Mouse (Mus musculus) forebrain, embryonic 12.5 days (tissue): ENCODE data around the gene Nomo1. TPM values are rescaled to one million over a fixed set of nuclear protein-coding genes. Genes with fewer than 3 reads are reported as not detected.

Experiments used
- ATAC-seq: fragments of 200-750 bp; cut with Nextera tagmentation; 2 replicates; pipeline ENCODE4 v1.8.0; 2017; ENCODE audit warnings: moderate TSS enrichment; ENCODE audit not compliant: low FRiP score
- H3K27ac ChIP-seq: fragments of 300-500 bp; sonication (generic); 2 replicates; pipeline ENCODE4 v1.5.1; 2016; ENCODE audit warnings: mild to moderate bottlenecking
- H3K27me3 ChIP-seq: fragments of 300-500 bp; sonication (generic); 2 replicates; pipeline ENCODE4 v1.6.1; 2016; ENCODE audit warnings: mild to moderate bottlenecking
- H3K36me3 ChIP-seq: fragments of 300-500 bp; sonication (generic); replicated peaks from 2 replicates; pipeline ENCODE4 v1.6.1; 2016; ENCODE audit warnings: mild to moderate bottlenecking
- H3K4me1 ChIP-seq: fragments of 300-500 bp; sonication (generic); 2 replicates; pipeline ENCODE4 v1.6.1; 2016
- H3K4me2 ChIP-seq: fragments of 300-500 bp; sonication (generic); 2 replicates; pipeline ENCODE4 v1.6.1; 2016; ENCODE audit warnings: mild to moderate bottlenecking, moderate library complexity
- H3K4me3 ChIP-seq: fragments of 300-500 bp; sonication (generic); replicated peaks from 2 replicates; pipeline ENCODE4 v1.5.1; 2016; ENCODE audit warnings: mild to moderate bottlenecking
- H3K9ac ChIP-seq: fragments of 300-500 bp; sonication (generic); 2 replicates; pipeline ENCODE4 v1.6.1; 2016; ENCODE audit warnings: mild to moderate bottlenecking
- H3K9me3 ChIP-seq: fragments of 300-500 bp; sonication (generic); 2 replicates; pipeline ENCODE4 v1.6.1; 2016
- WGBS: fragments of 180-500 bp; shearing (Covaris S2); methylation state at CpG from one replicate; pipeline ENCODE4 v1.1.7; 2016; 5-methylcytosine and 5-hydroxymethylcytosine counted together
- polyA plus RNA-seq: library from polyadenylated mRNA; unstranded; fragments of >200 nt; fragmentation: Nextera tagmentation; extraction: Ambion mirVana; gene quantifications from 2 replicates; pipeline ENCODE4 v1.2.1, GENCODE M21; 2016

Gene Nomo1
- polyA plus RNA-seq, 1 experiment from 2014 or later: 33.2 TPM

DNA sequence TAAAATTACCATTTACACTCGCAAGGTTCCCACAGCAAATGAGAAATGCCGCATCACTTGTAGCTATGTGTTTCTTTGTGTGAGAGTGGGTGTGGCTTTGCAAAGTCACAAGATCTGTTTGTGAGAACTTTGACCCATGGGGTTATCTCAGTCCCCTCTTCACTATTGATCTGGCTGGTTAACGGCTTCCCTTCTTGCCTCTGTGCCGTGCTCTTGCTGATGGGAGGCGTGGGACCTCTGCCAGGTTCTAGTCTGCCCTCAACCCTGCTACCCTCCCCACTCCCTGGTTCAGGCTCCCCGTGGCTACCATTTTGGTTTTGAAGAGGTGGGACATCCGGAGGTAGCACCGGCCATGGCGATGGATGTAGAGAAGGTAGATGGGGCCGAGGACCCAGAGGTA is 4.8 kb upstream of the Nomo1 start:
- H3K4me3 ChIP-seq: no peak overlapping the region
- no peak overlapping the region for H3K4me2 ChIP-seq
- no peak overlapping the region for H3K27ac ChIP-seq
- no peaks in the 10 kb centered on the region for H3K36me3 ChIP-seq
- no peaks in the 10 kb centered on the region for H3K9me3 ChIP-seq
- peaks cover 4% of the 10 kb centered on the region; the same call in 1 of the 2 replicates for H3K4me1 ChIP-seq
- no peak overlapping the region for H3K9ac ChIP-seq
- no peak for ATAC-seq
- WGBS: 92% methylated on average over 10 of the region's 10 CpGs
- H3K27me3 ChIP-seq: peaks cover 11% of the 10 kb centered on the region; the same call in 1 of the 2 replicates

DNA sequence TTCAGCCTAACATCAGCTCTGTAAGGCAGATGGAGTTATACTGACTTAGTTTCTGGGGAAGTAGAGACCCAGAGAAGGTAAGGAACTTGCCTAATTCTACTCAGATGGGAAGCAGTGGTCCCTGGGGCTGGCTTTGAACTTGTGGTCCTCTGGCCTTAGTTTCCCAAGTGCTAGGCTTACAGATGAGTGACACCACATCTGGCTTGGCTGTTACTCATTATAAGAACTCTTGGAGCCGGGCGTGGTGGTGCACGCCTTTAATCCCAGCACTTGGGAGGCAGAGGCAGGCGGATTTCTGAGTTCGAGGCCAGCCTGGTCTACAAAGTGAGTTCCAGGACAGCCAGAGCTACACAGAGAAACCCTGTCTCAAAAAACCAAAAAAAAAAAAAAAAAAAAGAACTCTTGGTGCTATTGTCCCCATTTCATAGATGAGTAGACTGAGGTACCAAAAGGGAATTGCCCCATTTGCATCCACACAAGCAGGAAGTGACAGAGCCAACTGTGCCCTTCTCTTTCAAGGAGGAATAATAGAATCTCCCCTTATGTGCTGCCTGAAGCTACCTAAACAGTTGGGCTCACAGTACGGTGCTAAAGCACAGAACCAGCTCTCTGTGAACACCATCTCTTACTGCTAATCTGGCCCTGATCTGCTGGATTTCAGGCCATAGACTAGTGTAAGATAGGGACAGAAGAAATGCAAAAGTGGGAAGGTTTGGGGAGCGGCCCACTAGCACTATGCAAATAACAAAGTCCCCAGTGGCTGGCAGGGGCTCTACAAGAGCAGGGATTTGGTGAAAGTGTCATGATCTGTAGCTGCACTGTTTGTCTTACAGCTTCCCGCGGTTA is 4.0 kb upstream of the Nomo1 start:
- Histone ChIP-seq H3K27ac (no peak overlapping the region), H3K9me3 (no peaks in the 10 kb centered on the region), H3K36me3 (no peaks in the 10 kb centered on the region), H3K27me3 (peaks cover 11% of the 10 kb centered on the region; the same call in 1 of the 2 replicates), H3K9ac (no peak overlapping the region), H3K4me3 (no peak overlapping the region), H3K4me2 (no peak overlapping the region), H3K4me1 (peaks cover 9% of the 10 kb centered on the region)
- ATAC-seq: no peak
- 64% methylated on average over 8 of the region's 9 CpGs for WGBS

DNA sequence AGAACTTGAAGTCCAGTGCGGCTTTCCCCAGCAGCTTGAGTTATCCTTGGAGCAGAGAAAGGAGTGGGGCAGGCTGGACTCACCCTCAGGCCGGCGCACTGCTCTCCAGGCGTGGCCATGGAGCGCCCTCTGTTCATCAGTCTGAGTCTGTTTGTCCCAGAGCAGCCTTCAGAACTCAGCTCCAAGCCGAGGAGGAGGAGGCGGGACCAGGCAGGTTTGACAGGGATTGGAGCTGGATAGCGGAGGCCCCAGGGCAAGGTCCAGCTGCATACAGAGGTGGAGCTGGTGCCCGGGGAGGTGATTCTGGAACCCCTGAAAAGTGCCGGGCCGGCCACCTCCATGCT is 3.4 kb upstream of the Nomo1 start, which contains the start of gene Abcc6:
TSS of gene Abcc6 (minus strand) at position 158 of the 344 bp plus-strand sequence.
- Histone ChIP-seq H3K36me3 (no peaks in the 10 kb centered on the region), H3K27ac (no peak within 1 kb of the TSS), H3K4me2 (no peak within 1 kb of the TSS), H3K27me3 (peaks cover 11% of the 10 kb centered on the region; the same call in 1 of the 2 replicates), H3K4me3 (no peak within 1 kb of the TSS), H3K9ac (no peak within 1 kb of the TSS), H3K9me3 (no peaks in the 10 kb centered on the region), H3K4me1 (peaks cover 15% of the 10 kb centered on the region)
- WGBS: 11% methylated on average over 11 of the region's 11 CpGs
- no peak for ATAC-seq

DNA sequence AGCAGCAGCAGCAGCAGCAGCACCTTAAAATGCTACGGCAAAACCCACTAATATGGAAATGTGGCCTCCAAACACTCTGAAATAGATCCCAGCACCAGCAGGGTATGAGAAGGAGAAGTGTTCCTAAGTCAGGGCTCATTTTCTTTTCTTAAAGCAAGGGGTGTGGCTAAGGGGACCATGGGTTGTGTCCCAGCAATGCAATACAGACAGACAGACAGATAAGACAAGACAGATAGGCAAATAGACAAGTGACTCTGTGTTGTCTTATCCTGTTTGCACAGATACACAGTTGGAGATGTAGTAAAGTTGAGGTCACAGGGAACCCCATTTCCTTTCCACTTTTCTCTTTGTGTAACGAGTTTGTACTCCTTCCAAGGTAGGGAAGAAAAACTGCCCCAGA is 2.4 kb upstream of the Nomo1 start:
- WGBS: 87% methylated on average over 2 of the region's 2 CpGs
- ATAC-seq: no peak
- H3K4me2 ChIP-seq: no peak overlapping the region

DNA sequence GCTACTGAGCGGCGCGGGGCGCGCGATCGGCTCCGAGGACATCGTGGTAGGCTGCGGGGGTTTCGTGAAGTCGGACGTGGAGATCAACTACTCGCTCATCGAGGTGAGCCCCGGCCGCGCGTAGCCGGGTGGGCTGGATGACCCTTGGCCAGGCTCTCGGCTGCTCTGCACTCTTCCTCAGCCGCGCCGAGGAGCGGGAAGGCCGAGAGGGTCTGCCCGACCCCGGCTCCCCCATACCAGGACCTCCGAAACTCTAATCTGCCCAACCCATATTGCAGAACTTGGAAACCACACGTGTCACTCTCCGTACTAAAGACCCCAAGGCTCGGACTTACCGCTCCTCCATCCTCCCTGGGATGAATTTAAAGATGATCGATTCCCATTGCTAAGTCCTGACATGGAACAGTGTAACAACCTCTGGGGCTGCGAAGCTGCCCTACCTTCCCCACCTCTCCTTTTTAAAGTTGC is 406 bp downstream of the Nomo1 start:
- Histone ChIP-seq H3K27ac (no peak overlapping the region), H3K9ac (peak overlapping the region; percentile 83), H3K9me3 (no peaks in the 10 kb centered on the region), H3K4me3 (peak overlapping the region; percentile 85), H3K27me3 (peaks cover 11% of the 10 kb centered on the region; the same call in 1 of the 2 replicates), H3K36me3 (peaks cover 13% of the 10 kb centered on the region), H3K4me1 (peaks cover 22% of the 10 kb centered on the region), H3K4me2 (peak overlapping the region; percentile 78)
- ATAC-seq: peak; percentile 70; the same call in 1 of the 2 replicates
- WGBS: under 1% methylated on average over 31 of the region's 35 CpGs

More for the DNA sequence above, 2.4 kb upstream of the Nomo1 start:
- no peak overlapping the region for H3K4me3 ChIP-seq
- H3K9me3 ChIP-seq: no peaks in the 10 kb centered on the region
- peaks cover 22% of the 10 kb centered on the region for H3K4me1 ChIP-seq
- no peak overlapping the region for H3K9ac ChIP-seq
- H3K27ac ChIP-seq: no peak overlapping the region
- peaks cover 11% of the 10 kb centered on the region; the same call in 1 of the 2 replicates for H3K27me3 ChIP-seq
- no peaks in the 10 kb centered on the region for H3K36me3 ChIP-seq

DNA sequence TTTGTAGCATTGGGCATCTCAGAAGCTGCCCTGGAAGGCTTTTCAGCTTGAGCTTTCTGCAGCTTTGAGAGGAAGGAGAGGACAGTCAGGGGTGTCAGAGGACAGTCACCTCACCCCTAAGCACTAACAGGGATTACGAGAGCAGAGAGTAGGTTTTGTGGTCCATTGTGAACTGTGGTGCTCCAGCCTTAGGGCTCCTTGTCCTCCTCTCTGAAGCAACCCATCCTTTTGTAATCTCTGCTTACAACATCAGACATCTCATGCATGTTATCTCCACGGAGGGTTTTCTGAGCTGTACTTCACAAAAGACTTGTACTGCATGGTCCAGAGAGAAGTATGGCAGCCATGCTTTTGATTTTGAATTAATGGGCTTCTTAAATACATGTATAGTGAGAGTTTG is 1.5 kb downstream of the Nomo1 start:
- Histone ChIP-seq H3K4me2 (peak overlapping the region; percentile 78), H3K9me3 (no peaks in the 10 kb centered on the region), H3K4me1 (peaks cover 21% of the 10 kb centered on the region), H3K36me3 (peaks cover 16% of the 10 kb centered on the region), H3K27me3 (peaks cover 6% of the 10 kb centered on the region; the same call in 1 of the 2 replicates), H3K4me3 (peak overlapping the region; percentile 85; the same call in 1 of the 2 replicates), H3K27ac (no peak overlapping the region), H3K9ac (peak overlapping the region; percentile 83)
- 78% methylated on average over 2 of the region's 2 CpGs for WGBS
- no peak for ATAC-seq

DNA sequence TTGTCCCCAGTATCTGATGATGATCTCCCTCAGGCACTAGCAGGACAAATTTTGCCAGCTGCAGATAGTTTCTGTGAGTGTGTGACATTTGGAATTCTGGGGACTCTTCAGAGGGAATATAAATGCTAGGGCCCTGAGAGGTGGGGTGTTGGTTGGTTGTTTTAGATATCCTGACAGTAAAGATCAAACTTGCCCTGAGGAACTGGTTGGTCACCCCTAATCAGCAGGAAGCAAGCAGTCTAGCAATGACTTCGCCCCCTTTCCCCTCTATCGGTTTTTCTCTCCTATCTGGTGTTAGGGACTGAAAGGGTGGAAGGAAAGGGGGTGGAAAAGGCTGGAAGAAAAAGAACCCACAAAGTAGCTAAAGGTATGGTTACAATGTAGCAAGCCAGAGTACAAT is 2.0 kb downstream of the Nomo1 start:
- Histone ChIP-seq H3K36me3 (peaks cover 20% of the 10 kb centered on the region), H3K4me3 (no peak overlapping the region), H3K4me1 (peaks cover 18% of the 10 kb centered on the region), H3K9ac (no peak overlapping the region), H3K27ac (no peak overlapping the region), H3K27me3 (peaks cover 3% of the 10 kb centered on the region; the same call in 1 of the 2 replicates), H3K9me3 (no peaks in the 10 kb centered on the region), H3K4me2 (no peak overlapping the region)
- WGBS: 72% methylated on average over 2 of the region's 2 CpGs
- no peak for ATAC-seq

DNA sequence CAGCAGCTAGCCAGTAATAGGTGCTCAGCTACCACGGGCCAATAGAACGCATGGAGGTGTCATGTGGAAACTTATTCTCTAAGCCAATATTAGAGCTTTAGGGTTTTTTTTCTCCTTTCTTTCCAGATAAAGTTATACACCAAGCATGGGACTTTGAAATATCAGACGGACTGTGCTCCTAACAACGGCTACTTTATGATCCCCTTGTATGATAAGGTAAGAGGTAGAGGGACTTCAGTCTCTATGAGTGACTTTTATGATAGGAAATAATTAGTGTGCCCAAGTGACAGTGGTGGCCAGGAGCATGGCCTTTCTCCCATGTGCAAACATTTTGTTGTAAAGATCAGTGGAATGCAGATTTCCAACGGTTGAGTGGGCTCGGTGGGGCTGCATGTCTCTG is 3.9 kb downstream of the Nomo1 start:
- Histone ChIP-seq H3K36me3 (peaks cover 39% of the 10 kb centered on the region), H3K27ac (no peak overlapping the region), H3K9ac (no peak overlapping the region), H3K4me2 (no peak overlapping the region), H3K9me3 (no peaks in the 10 kb centered on the region), H3K4me1 (peaks cover 18% of the 10 kb centered on the region), H3K4me3 (no peak overlapping the region), H3K27me3 (no peaks in the 10 kb centered on the region)
- 92% methylated on average over 6 of the region's 6 CpGs for WGBS
- ATAC-seq: no peak

DNA sequence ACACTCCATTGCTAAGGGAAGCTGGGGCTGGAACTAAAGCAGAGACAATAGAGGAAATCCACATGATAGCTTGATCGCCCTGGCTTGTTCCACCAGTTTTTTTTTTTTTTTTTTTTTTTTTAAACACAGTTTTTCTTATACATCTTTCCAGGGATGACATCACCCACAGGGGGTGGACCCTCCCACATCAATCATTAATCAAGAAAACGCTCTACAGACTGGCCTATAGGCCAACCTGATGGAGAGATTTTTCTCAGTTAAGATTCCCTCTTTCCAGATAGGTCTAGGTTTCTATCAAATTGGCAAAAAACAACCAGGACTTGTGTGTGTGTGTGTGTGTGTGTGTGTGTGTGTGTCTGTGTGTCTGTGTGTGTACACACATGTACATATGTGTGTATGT is 6.4 kb downstream of the Nomo1 start:
- Histone ChIP-seq H3K9me3 (no peaks in the 10 kb centered on the region), H3K36me3 (peaks cover 63% of the 10 kb centered on the region), H3K4me3 (no peak overlapping the region), H3K27me3 (no peaks in the 10 kb centered on the region), H3K4me1 (peaks cover 9% of the 10 kb centered on the region), H3K4me2 (no peak overlapping the region), H3K9ac (no peak overlapping the region), H3K27ac (no peak overlapping the region)
- ATAC-seq: no peak
- WGBS: 78% methylated on average over 2 of the region's 2 CpGs

DNA sequence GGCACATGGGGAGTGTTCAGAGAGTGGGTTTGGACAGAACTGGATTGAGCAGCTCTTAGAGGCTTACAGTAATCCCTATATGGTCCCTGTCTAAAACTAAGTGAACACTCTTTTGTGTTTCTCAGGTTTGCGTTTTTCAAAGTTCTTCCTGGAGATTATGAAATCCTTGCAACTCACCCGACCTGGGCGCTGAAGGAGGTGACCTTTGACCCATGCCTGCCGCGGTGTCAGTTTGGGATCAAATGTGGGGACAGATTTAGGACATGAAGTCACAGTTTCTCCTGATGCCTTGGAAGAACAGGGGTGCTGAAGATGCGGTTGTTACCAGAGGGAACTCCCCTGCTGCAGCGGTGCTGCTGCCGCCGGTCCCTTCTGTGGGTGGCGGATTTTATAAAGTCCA is 10.6 kb downstream of the Nomo1 start:
- Histone ChIP-seq H3K4me3 (no peak overlapping the region), H3K4me1 (no peaks in the 10 kb centered on the region), H3K9ac (no peak overlapping the region), H3K27ac (no peak overlapping the region), H3K9me3 (no peaks in the 10 kb centered on the region), H3K36me3 (peaks cover 82% of the 10 kb centered on the region), H3K4me2 (no peak overlapping the region), H3K27me3 (no peaks in the 10 kb centered on the region)
- no peak for ATAC-seq
- 95% methylated on average over 10 of the region's 10 CpGs for WGBS

DNA sequence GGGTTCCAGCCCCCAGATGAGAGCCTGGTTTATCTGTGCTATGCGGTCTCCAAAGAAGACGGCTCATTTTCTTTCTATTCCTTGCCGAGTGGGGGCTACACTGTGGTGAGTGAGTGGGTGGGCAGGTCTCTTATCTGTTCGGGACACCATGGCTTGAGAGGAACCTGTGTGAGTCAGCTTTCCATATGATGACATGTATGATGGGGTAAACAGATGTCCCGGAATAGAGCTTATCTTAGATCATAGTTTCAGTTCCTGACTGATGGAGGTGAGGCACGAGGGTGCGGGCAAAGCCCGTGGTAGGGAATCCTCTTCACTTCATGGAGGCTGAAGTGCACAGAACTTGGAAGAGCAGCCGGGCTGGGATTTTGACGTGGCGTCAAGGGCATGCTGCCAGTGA is 12.4 kb downstream of the Nomo1 start:
- H3K4me3 ChIP-seq: no peak overlapping the region
- no peak overlapping the region for H3K4me2 ChIP-seq
- no peak for ATAC-seq
- no peaks in the 10 kb centered on the region for H3K4me1 ChIP-seq
- H3K9me3 ChIP-seq: no peaks in the 10 kb centered on the region
- peaks cover 85% of the 10 kb centered on the region for H3K36me3 ChIP-seq
- H3K9ac ChIP-seq: no peak overlapping the region
- H3K27ac ChIP-seq: no peak overlapping the region
- WGBS: 95% methylated on average over 11 of the region's 11 CpGs
- H3K27me3 ChIP-seq: no peaks in the 10 kb centered on the region

DNA sequence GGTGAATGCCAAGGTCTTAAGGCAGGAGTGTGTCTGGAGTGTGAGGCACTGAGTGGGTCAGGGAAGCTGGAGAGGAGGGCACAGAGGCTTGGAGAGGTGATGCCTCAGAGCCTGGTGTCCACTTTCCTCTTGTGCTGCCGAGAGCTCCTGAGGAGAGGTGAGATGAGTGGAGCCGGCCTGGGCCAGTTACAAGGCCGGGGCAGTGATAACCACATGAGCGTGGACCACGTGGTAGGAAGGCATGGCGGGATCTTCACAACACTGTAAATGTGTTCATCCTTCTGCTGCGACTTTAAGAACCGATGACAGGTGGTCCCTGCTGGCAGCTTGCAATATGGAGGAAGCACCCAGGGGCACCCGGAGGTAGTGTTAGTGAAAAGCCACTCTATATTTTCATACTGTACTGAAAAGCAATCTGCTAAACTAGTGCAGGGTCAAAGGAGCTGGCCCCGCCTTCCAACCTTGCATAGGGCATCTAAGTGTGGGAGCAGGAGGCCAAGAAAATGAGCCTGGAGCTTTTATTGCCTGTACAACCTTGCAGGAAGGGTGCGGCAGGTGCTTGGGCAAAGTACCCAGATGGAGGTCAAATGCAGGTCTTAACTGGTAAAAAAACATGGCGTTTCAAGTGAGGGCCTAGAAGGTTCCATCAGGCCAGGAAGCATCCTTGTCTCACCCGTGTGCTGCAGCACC is 14.5 kb downstream of the Nomo1 start:
- WGBS: 96% methylated on average over 13 of the region's 13 CpGs
- Histone ChIP-seq H3K9ac (no peak overlapping the region), H3K36me3 (peaks cover 78% of the 10 kb centered on the region), H3K4me1 (no peaks in the 10 kb centered on the region), H3K27me3 (no peaks in the 10 kb centered on the region), H3K4me2 (no peak overlapping the region), H3K9me3 (no peaks in the 10 kb centered on the region), H3K27ac (no peak overlapping the region), H3K4me3 (no peak overlapping the region)
- no peak for ATAC-seq
